Mouse (Mus musculus): ENCODE measurements around the gene Olfr1321. TPM values are rescaled to one million over a fixed set of nuclear protein-coding genes. Genes with fewer than 3 reads are reported as not detected.

Olfr1321 gene
- polyA plus RNA-seq (2017; shearing (Covaris generic)), result not detected

GRCm38 (mm10) chrX:49734959-49735358, at the start of gene Olfr1321:
Gene Olfr1321, minus strand, starts transcription at chrX:49735059.

Other genes with a start within 250 kb of the Olfr1321 start
- gene Olfr1320, start 62.7 kb downstream of the Olfr1321 start, polyA plus RNA-seq (2017; shearing (Covaris generic)), result not detected
- gene Igsf1, start 62.7 kb upstream of the Olfr1321 start, polyA plus RNA-seq (2017; shearing (Covaris generic)), result not detected
- 0.06 TPM for gene Olfr1322, start 156.4 kb upstream of the Olfr1321 start, polyA plus RNA-seq (2017; shearing (Covaris generic))

Measured in CD4-positive, CD25-positive, alpha-beta regulatory T cell (primary cell).